Mouse (Mus musculus) urinary bladder, postnatal 4 days (tissue): ENCODE results near the gene Rdh16f1.

Source experiments
- DNase-seq, 2 experiments: peaks; one replicate each; pipeline ENCODE4 v3.0.0; 2021 to 2022; ENCODE audit warnings: low spot score in 2 of 2

The Rdh16f1 gene

DNA sequence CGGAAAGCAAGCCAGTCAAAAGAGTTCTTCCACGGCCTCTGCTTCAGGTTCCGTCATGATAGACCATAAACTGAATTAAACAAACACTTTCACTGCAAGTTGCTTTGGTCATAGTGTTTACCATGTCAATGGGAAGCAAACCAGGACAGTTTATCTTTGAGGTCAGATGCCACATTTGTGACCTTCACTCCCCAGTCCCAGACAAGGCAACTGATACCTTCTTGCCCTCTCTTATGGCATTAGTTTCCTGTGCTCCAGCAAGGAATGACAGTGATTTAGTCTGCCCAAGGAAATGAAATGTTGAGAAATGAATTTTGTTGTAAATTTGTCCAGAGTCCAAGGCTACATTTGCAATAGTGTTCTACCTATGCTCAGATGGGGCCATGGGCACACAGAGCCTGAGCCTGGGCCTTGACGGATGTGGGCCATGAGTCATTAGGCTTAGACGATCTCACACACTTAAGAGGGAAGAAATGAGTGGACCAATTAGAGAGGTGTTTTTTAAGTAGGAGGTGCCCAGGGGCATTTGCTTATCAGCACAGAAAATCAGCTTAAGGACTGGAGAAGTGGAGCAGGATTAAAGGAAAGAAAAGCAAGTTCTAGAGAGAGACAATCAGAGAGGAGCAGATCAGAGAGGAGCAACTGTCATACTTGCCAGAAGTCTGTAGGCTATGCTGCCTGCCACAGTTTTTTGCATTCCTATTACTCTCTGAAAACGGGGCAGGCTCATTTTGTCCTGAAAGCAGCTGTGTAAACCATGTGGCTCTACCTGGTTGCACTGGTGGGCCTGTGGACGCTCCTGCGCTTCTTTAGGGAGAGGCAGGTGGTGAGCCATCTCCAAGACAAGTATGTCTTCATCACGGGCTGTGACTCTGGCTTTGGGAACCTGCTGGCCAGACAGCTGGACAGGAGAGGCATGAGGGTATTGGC lies at the start of gene Rdh16f1, which contains the start of gene Rdh1:
TSS of gene Rdh16f1 (plus strand) at position 607 of the 930 bp plus-strand sequence.
TSS of gene Rdh1 (plus strand) at position 541 of the 930 bp plus-strand sequence.
- peak in 1 of 2 experiments; percentile 9 for DNase-seq

DNA sequence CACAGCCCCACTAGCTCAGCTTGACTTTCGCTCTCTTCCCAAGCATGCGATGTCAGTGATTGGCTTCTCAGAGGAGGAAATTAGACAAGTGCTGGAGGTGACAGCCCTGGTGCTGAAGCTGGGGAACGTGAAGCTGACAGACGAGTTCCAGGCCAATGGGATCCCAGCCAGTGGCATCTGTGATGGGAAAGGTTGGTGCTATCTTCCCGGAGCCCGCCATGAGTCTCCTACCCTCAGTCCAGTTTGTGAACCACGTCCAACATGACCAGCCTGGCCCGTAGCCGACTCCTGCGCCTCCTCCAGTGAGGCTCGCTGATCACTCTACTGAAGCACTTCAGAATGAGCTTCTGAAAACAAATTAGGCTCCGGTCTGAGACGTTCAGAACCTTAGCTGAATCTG lies 49.3 kb upstream of the Rdh16f1 start:
- no peak for DNase-seq

- no peak for DNase-seq
Observed at GRCm38 (mm10) chr10:127712736-127713135, 46.9 kb upstream of the Rdh16f1 start.

- peak in 1 of 2 experiments; percentile 34 for DNase-seq
Observed at GRCm38 (mm10) chr10:127721671-127722418, 37.7 kb upstream of the Rdh16f1 start.

- no peak for DNase-seq
Observed at GRCm38 (mm10) chr10:127724178-127724577, 35.4 kb upstream of the Rdh16f1 start, which contains the start of gene Tac2. Tac2 (plus strand) TSS chr10:127724478.

DNA sequence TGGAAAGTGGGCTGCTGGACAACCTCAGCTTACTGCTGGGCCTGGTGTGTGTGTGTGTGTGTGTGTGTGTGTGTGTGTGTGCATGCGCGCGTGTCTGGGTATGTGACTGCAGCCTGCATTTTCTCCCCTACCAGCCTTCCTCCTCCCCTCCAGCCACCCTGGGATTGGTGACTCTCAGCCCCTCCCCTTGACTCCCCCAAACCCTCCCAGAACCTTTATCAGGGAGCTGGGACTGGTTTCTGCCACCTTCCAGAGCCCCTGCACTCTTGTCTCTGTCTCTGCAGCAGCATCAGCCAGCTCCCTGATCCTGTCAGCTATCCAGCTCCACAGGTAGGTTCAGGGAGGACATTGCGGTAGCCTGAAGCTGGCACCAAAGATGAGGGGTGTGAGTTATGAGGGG lies 34.5 kb upstream of the Rdh16f1 start:
- DNase-seq, result no peak

DNA sequence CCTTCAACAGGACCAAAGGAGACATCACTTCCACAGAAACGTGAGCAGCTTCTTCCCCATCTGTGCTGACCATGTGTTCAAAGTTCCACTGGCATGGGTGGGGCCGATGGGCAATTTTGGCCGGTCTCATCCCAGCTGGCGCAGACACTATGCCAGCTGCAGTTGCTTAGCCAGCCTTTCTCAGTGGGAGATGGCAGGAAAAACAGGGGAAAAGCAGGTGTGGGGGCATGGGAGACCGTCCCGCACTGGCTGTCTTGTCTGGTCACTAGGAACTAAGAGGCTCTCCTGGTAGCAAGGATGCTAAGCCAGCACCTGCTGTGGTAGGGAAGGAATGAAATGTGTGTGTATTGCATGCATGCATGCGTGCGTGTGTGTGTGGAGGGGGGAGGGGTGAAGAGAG lies 31.1 kb upstream of the Rdh16f1 start:
- no peak for DNase-seq

DNA sequence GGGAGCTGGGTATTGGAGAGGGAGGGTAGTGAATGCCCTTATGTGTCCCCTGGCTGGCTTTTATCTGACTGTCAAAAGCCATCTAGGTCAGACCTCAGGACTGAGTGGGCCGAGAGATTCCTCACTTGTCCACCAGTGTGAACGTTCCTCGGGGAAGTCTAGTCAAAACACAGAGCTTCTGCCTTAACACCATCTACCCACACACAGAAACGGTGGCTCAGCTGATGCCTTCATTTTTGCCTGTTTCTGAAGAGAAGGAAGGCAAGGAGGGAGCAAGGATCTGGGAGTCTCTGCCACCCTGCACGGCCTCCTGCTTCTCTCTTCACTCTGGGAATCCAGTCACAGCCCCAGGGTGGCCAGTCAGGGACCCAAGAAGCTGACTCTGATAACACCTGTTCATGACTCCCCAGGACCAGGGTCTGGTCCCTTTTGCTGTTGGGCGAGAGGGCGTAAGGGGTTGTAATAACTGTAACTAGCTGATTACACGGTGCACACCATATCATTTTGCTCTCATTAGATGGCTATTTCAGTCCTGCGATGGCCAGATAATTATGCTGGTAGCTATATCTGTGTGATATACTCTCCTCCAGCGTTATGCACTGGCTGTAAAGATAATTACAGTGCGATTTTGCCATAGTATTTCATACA lies 29.2 kb upstream of the Rdh16f1 start:
- DNase-seq, result no peak

DNA sequence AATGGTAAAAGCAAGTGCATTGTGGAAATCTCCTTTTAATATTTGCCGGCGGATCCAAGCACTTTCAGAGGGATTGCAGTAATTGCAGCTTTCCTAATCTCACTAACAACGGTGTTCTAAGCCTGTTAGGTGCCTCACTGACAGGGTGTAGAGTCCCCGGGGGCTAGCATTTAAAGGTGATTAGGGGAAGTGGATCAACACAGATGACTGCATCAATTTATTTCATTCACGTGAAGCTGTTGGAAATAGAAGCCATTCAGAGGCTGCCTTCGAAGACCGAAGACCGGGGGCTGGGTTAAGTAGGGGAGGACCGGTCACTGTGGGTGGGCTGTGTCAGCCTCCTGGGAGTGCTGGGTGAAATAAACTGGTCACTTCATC lies 28.7 kb upstream of the Rdh16f1 start:
- no peak for DNase-seq

DNA sequence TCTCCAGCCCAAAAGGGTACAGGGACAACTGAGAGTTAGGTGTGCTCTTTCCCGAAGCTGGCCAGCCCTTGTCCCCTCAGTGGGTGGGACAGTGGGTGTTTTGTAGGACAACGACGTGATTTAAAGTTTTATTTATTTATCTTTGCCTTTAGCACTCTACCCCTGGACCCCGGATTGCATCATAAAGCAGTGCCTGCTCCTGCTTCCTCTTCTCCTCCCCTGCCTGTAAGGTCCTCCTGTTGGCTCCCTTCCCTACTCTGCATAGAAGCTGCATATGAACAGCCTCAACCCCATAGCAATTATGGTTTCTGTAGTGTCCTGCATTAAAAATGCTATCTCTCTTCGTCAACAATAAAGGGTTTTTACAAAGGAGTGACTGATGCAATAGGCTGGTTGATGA lies 28.2 kb upstream of the Rdh16f1 start:
- no peak for DNase-seq

- DNase-seq, result no peak
Observed at GRCm38 (mm10) chr10:127734434-127734833, 25.2 kb upstream of the Rdh16f1 start.

DNA sequence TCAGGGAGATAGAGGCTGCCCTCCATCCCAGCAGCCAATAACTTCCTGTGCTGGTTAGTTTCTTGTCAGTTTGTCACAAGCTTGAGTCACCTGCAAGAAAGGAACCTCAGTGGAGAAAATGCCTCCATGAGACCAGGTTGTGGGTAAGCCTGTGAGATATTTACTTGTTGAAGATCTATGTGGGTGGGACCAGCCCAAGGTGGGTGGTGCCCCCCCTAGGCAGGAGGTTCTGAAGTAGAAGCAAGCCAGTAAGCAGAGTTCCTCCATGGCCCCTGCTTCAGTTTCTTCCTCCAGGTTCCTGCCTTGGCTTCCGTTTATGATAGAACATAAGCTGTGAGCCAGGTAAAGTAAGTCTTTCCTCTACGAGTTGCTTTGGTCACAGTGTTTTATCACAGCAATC lies 23.3 kb upstream of the Rdh16f1 start:
- no peak for DNase-seq

- DNase-seq, result no peak
Observed at GRCm38 (mm10) chr10:127736916-127737315, 22.7 kb upstream of the Rdh16f1 start.

- DNase-seq, result no peak
Observed at GRCm38 (mm10) chr10:127737552-127737951, 22.0 kb upstream of the Rdh16f1 start.

- no peak for DNase-seq
Observed at GRCm38 (mm10) chr10:127738151-127738882, 21.3 kb upstream of the Rdh16f1 start.

DNA sequence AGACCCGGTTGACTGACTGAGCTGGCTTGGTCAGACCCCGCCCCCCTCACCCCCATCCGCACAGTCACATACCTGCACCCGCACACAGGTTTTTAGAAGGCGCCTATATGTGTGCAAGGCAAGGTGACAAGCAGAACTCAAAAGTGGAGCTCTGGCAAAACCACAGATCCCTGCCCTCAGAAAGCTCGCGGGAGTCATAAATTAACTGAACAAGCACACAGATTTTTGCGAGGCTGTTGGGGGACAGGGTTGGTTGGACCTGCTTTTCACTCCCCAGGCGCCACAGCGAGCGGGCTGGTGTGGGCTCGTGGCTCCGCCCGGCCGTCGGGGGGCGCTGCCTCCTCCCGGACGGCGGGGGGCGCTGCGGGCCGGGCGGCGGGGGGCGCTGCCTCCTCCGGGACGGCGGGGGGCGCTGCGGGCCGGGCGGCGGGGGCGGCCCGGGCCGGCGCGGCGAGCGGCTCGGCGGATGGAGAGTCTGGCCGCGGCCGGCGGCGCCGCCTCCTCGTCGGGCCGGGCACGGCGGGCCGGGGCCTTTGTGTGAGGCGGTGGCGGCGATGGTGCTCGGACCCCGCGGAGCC lies 20.4 kb upstream of the Rdh16f1 start, which contains the start of gene Zbtb39:
TSS of gene Zbtb39 (plus strand) at position 456 of the 578 bp plus-strand sequence.
- DNase-seq, result peak; percentile 81 to 85

- DNase-seq, result peak in 1 of 2 experiments; percentile 32
Observed at GRCm38 (mm10) chr10:127739661-127740161, 19.9 kb upstream of the Rdh16f1 start.

DNA sequence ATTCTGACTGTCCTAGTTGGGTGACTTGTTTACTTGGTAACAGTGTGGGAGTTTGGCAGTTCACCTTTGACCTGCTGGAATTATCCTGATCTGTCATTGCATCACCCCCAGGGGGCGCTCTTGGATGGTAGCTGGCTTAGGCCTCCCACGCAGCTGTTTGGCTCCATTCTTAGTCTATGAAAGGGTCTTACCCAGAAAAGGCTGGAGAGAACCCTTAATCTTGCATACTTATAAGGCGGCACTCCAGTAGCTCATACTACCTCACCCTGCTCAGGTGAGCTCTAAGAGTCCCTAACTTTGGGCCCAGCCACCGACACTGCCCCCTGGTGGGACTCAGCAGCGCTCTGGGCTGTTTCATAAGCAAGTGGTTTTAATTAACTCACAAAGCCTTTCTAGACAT lies 14.9 kb upstream of the Rdh16f1 start:
- no peak for DNase-seq

DNA sequence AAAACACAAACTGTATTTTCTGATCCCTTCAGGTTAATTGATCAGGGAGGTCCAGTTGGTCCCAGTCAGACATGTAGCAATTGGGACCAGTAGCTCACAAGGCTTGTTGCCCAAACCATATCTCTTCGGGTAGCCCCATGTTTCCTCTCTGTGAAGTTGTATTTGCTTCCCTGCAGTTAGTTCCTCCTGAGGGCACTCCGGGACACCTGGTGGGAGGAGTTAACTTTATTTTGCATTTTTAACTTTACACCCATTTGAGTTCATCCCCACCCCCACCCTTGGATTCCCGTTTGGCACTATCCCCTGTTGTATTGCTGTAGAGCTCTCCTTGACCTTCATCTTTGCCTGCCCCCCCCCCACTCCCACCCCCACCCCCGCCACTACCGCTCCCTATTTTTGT lies 13.7 kb upstream of the Rdh16f1 start:
- no peak for DNase-seq

- DNase-seq, result no peak
Observed at GRCm38 (mm10) chr10:127747254-127747653, 12.3 kb upstream of the Rdh16f1 start.
